ENCODE assay signal across 8 mouse cellular contexts in the genomic region with DNA sequence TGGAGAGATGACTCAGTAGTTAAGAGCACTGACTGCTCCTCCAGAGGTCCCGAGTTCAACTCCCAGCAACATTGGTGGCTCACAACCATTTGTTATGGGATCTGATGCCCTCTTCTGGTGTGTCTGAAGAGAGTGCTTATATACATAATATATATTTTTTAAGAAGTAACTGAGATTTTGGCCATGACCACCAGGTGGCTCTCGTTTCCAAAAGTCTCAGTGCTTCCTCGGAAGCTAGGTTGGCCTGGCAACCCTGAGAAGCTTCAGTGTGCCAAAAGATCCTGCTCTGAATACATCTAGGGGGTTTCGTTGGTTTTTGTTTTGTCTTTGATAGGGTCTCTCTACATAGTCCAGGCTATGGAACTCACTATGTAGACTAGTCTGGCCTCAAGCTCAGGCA. TPM values are rescaled to one million over a fixed set of nuclear protein-coding genes. Genes with fewer than 3 reads are reported as not detected.
DNase-seq lines count a peak whose midpoint lies in the region; ATAC-seq lines count a peak whose summit lies in the region.

No protein-coding gene starts in this region.

- H3K4me1 ChIP-seq in embryonic facial prominence, embryonic 11.5 days (ENCODE audit: control insufficient read depth, insufficient read depth, low read length) = no peaks in the 10 kb centered on the region
- H3K4me1 ChIP-seq in hindbrain, embryonic 12.5 days = peaks cover 5% of the 10 kb centered on the region

- H3K27ac ChIP-seq in embryonic facial prominence, embryonic 11.5 days (replicated peaks; ENCODE audit: low read depth, low read length) = no peak overlapping the region
- no peak overlapping the region for H3K27ac ChIP-seq in hindbrain, embryonic 12.5 days

- intact Hi-C loops in gastrocnemius, postnatal 36 days (cut with DNase I) = no loop called here
- intact Hi-C loops in left cerebral cortex, postnatal 10 days (cut with DNase I) = loop anchor here (5.0 to 10.0 kb wide), 2 partner anchors 82 to 120 kb away; a partner anchor contains a TSS

- H3K4me3 ChIP-seq in embryonic facial prominence, embryonic 11.5 days (ENCODE audit: low read depth, low read length) = no peak overlapping the region
- no peak overlapping the region for H3K4me3 ChIP-seq in hindbrain, embryonic 12.5 days

- ATAC-seq in embryonic facial prominence, embryonic 11.5 days (replicated peaks; ENCODE audit: insufficient number of reproducible peaks, low FRiP score, low TSS enrichment, low read depth) = no peak; the same call in 1 of the 2 replicates
- ATAC-seq in hindbrain, embryonic 12.5 days (ENCODE audit: low FRiP score) = peak; percentile 68; the same call in 1 of the 2 replicates
- ATAC-seq in megakaryocyte progenitor cell, adult 5-6 weeks (replicated peaks; ENCODE audit: poor library complexity) = peak; percentile 97

- DNase-seq in gastrocnemius, postnatal 10 days = peak; percentile 48
- no peak for DNase-seq in gastrocnemius, postnatal 36 days
- peak; percentile 53 for DNase-seq in adrenal gland, postnatal 25 days
- peak; percentile 90 for DNase-seq in embryonic facial prominence, embryonic 11.5 days (ENCODE audit: low spot score)
- DNase-seq in left cerebral cortex, postnatal 10 days (ENCODE audit: extremely low spot score in 1 of 2, low spot score in 2 of 2) = peak; percentile 72 to 73
- DNase-seq in right cerebral cortex, postnatal 25 days = peak; percentile 35

- WGBS in embryonic facial prominence, embryonic 11.5 days = 36% methylated on average over 4 of the region's 4 CpGs
- WGBS in hindbrain, embryonic 12.5 days = 27% methylated on average over 4 of the region's 4 CpGs

- no peaks in the 10 kb centered on the region for H3K27me3 ChIP-seq in embryonic facial prominence, embryonic 11.5 days (ENCODE audit: control insufficient read depth, insufficient read depth, low read length)
- no peaks in the 10 kb centered on the region for H3K27me3 ChIP-seq in hindbrain, embryonic 12.5 days

- no peak overlapping the region for H3K4me2 ChIP-seq in embryonic facial prominence, embryonic 11.5 days (ENCODE audit: low read depth, low read length)
- no peak overlapping the region for H3K4me2 ChIP-seq in hindbrain, embryonic 12.5 days (replicated peaks)

- no peak overlapping the region for H3K9ac ChIP-seq in embryonic facial prominence, embryonic 11.5 days (replicated peaks; ENCODE audit: low read length)
- H3K9ac ChIP-seq in hindbrain, embryonic 12.5 days = no peak overlapping the region

- no peaks in the 10 kb centered on the region; the same call in 1 of the 2 replicates for H3K36me3 ChIP-seq in embryonic facial prominence, embryonic 11.5 days (replicated peaks; ENCODE audit: control insufficient read depth, insufficient read depth, low read depth, low read length)
- H3K36me3 ChIP-seq in hindbrain, embryonic 12.5 days = peaks cover 19% of the 10 kb centered on the region

- no peaks in the 10 kb centered on the region for H3K9me3 ChIP-seq in embryonic facial prominence, embryonic 11.5 days (replicated peaks; ENCODE audit: control insufficient read depth, low read length)
- H3K9me3 ChIP-seq in hindbrain, embryonic 12.5 days (replicated peaks) = no peaks in the 10 kb centered on the region

RNA-seq across cellular contexts. Expression of a gene that starts 10.6 kb away (rescaled TPM):
- total RNA-seq in gastrocnemius, postnatal 10 days (2021) = 10 to 100 TPM; 55.6 to 58.4 TPM
- 10 to 100 TPM; 19.7 to 20.7 TPM for total RNA-seq in gastrocnemius, postnatal 36 days (2021)
- total RNA-seq in adrenal gland, postnatal 25 days (2021) = 72.5 and 73.5 TPM in 2 replicates
- 14.8 and 15.8 TPM in 2 replicates for polyA plus RNA-seq in embryonic facial prominence, embryonic 11.5 days (2014; fragmentation: Nextera tagmentation; extraction: Ambion mirVana)
- 17.2 and 18.3 TPM in 2 replicates for polyA plus RNA-seq in hindbrain, embryonic 12.5 days (2016; fragmentation: Nextera tagmentation; extraction: Ambion mirVana)
- total RNA-seq in left cerebral cortex, postnatal 10 days (2021) = 100 to 1,000 TPM; 276 to 277 TPM
- total RNA-seq in megakaryocyte progenitor cell, adult 5-6 weeks (2015) = 51.3 and 53.0 TPM in 2 replicates
- total RNA-seq in megakaryocyte progenitor cell, adult 5-6 weeks (2017) = 38.3 and 40.5 TPM in 2 replicates

RNA-seq across cellular contexts. Expression of a gene that starts 20.9 kb away (rescaled TPM):
- total RNA-seq in gastrocnemius, postnatal 10 days (2021) = 10 to 100 TPM; 66.2 to 67.3 TPM
- total RNA-seq in gastrocnemius, postnatal 36 days (2021) = 10 to 100 TPM; 36.4 to 49.2 TPM
- total RNA-seq in adrenal gland, postnatal 25 days (2021) = 75.0 and 84.5 TPM in 2 replicates
- 853 and 854 TPM in 2 replicates for polyA plus RNA-seq in embryonic facial prominence, embryonic 11.5 days (2014; fragmentation: Nextera tagmentation; extraction: Ambion mirVana)
- 520 and 591 TPM in 2 replicates for polyA plus RNA-seq in hindbrain, embryonic 12.5 days (2016; fragmentation: Nextera tagmentation; extraction: Ambion mirVana)
- total RNA-seq in left cerebral cortex, postnatal 10 days (2021) = 10 to 100 TPM; 26.6 to 28.9 TPM
- 174 and 176 TPM in 2 replicates for total RNA-seq in megakaryocyte progenitor cell, adult 5-6 weeks (2015)
- 134 and 144 TPM in 2 replicates for total RNA-seq in megakaryocyte progenitor cell, adult 5-6 weeks (2017)

RNA-seq across cellular contexts. Expression of a gene that starts 49.9 kb away (rescaled TPM):
- total RNA-seq in gastrocnemius, postnatal 10 days (2021) = 100 to 1,000 TPM; 765 to 781 TPM
- 100 to 1,000 TPM; 206 to 211 TPM for total RNA-seq in gastrocnemius, postnatal 36 days (2021)
- total RNA-seq in adrenal gland, postnatal 25 days (2021) = 1,910 and 1,993 TPM in 2 replicates
- 5,819 and 6,203 TPM in 2 replicates for polyA plus RNA-seq in embryonic facial prominence, embryonic 11.5 days (2014; fragmentation: Nextera tagmentation; extraction: Ambion mirVana)
- polyA plus RNA-seq in hindbrain, embryonic 12.5 days (2016; fragmentation: Nextera tagmentation; extraction: Ambion mirVana) = 4,150 and 4,164 TPM in 2 replicates
- total RNA-seq in left cerebral cortex, postnatal 10 days (2021) = 1,000 to 10,000 TPM; 2,299 to 2,355 TPM
- total RNA-seq in megakaryocyte progenitor cell, adult 5-6 weeks (2015) = 5,512 and 5,729 TPM in 2 replicates
- 1,825 and 2,581 TPM in 2 replicates for total RNA-seq in megakaryocyte progenitor cell, adult 5-6 weeks (2017)

RNA-seq across cellular contexts. Expression of a gene that starts 55.6 kb away (rescaled TPM):
- 1 to 10 TPM; 1.6 to 2.5 TPM for total RNA-seq in gastrocnemius, postnatal 10 days (2021)
- total RNA-seq in gastrocnemius, postnatal 36 days (2021) = 1 to 10 TPM; 1.3 to 1.7 TPM
- 0.48 and 1.3 TPM in 2 replicates for total RNA-seq in adrenal gland, postnatal 25 days (2021)
- 0.29 and 0.67 TPM in 2 replicates for polyA plus RNA-seq in embryonic facial prominence, embryonic 11.5 days (2014; fragmentation: Nextera tagmentation; extraction: Ambion mirVana)
- 0.50 and 0.70 TPM in 2 replicates for polyA plus RNA-seq in hindbrain, embryonic 12.5 days (2016; fragmentation: Nextera tagmentation; extraction: Ambion mirVana)
- total RNA-seq in left cerebral cortex, postnatal 10 days (2021) = under 1 TPM; 0.51 to 0.85 TPM
- 39.1 and 43.8 TPM in 2 replicates for total RNA-seq in megakaryocyte progenitor cell, adult 5-6 weeks (2015)
- 47.1 and 49.6 TPM in 2 replicates for total RNA-seq in megakaryocyte progenitor cell, adult 5-6 weeks (2017)

Comparison
In these comparisons a context has a peak if more than half of its experiments do, and no peak if none do; other contexts are left out.
1. DNase-seq: peak in gastrocnemius, postnatal 10 days (single experiment), adrenal gland, postnatal 25 days (single experiment), embryonic facial prominence, embryonic 11.5 days (single experiment), left cerebral cortex, postnatal 10 days (2 of 2) and right cerebral cortex, postnatal 25 days (single experiment); none in gastrocnemius, postnatal 36 days (0 of 2).